Mouse (Mus musculus) cerebellum, adult 2 months (tissue): Measurements from ENCODE around the gene Ppa1. TPM values are rescaled to one million over a fixed set of nuclear protein-coding genes. Genes with fewer than 3 reads are reported as not detected.

Experiments
- DNase-seq, 2 experiments: peaks; one replicate each; pipeline ENCODE4 v3.0.0; 2021
- H3K27ac ChIP-seq: fragments of 200-500 bp; 2 replicates; pipeline ENCODE4 v1.5.1; 2012; ENCODE audit warnings: low read length, control low read depth, inconsistent platforms; ENCODE audit not compliant: insufficient read depth
- H3K27me3 ChIP-seq: fragments of 200-500 bp; 2 replicates; pipeline ENCODE4 v1.6.1; 2012; ENCODE audit warnings: inconsistent platforms, mild to moderate bottlenecking, low read length, moderate library complexity; ENCODE audit not compliant: control insufficient read depth, insufficient read depth
- H3K4me1 ChIP-seq: fragments of 200-500 bp; 2 replicates; pipeline ENCODE4 v1.6.1; 2011; ENCODE audit warnings: low read length; ENCODE audit not compliant: control insufficient read depth, insufficient read depth
- H3K4me3 ChIP-seq: fragments of 200-500 bp; replicated peaks from 2 replicates; pipeline ENCODE3; 2011; ENCODE audit warnings: mild to moderate bottlenecking, low read depth, low read length, control low read depth; ENCODE audit not compliant: insufficient read depth
- CTCF ChIP-seq: fragments of 200-500 bp; IDR thresholded peaks from 2 replicates; pipeline ENCODE4 v1.5.1; 2011; ENCODE audit warnings: low read depth, mild to moderate bottlenecking, control low read depth, low read length, moderate library complexity, borderline replicate concordance; ENCODE audit not compliant: insufficient read depth
- POLR2A ChIP-seq: fragments of 200-500 bp; IDR thresholded peaks from 2 replicates; pipeline ENCODE4 v1.6.1; 2011; ENCODE audit warnings: low read length, control low read depth, borderline replicate concordance; ENCODE audit not compliant: insufficient read depth
- WGBS: fragments of 180-500 bp; shearing (Covaris S2); methylation state at CpG from one replicate; pipeline ENCODE4 v1.1.7; 2018; 5-methylcytosine and 5-hydroxymethylcytosine counted together
- polyA plus RNA-seq: library from polyadenylated mRNA; depleted of rRNA; stranded (reverse); fragments of >200 nt; gene quantifications from 2 replicates; pipeline ENCODE4 v1.2.3, GENCODE M21; 2012

Ppa1 gene
- polyA plus RNA-seq, 1 experiment, result 127 TPM

- WGBS, result 74% methylated on average over 4 of the region's 4 CpGs
Observed at GRCm38 (mm10) chr10:61693563-61693962, 45.2 kb downstream of the Ppa1 start.

GRCm38 (mm10) chr10:61694870-61695670, 46.7 kb downstream of the Ppa1 start, which contains the start of gene Tysnd1:
TSS of gene Tysnd1 (plus strand) at chr10:61695514.
- Histone ChIP-seq H3K27ac (peak within 1 kb of the TSS; percentile 29; the same call in 1 of the 2 replicates), H3K4me1 (peaks cover 9% of the 10 kb centered on the region; the same call in 1 of the 2 replicates), H3K4me3 (peak within 1 kb of the TSS; percentile 87), H3K27me3 (no peaks in the 10 kb centered on the region)
- TF ChIP-seq CTCF (no peak), POLR2A (peak; percentile 81)
- WGBS, result 1% methylated on average over 42 of the region's 42 CpGs
- DNase-seq, result peak; percentile 97 to 98

More at GRCm38 (mm10) chr10:61693563-61693962, 45.2 kb downstream of the Ppa1 start:
- no peak for TF ChIP-seq POLR2A
- no peak for TF ChIP-seq CTCF
- DNase-seq, result no peak
- Histone ChIP-seq H3K27ac (no peak overlapping the region), H3K4me1 (peaks cover 9% of the 10 kb centered on the region; the same call in 1 of the 2 replicates), H3K27me3 (no peaks in the 10 kb centered on the region), H3K4me3 (no peak overlapping the region)

GRCm38 (mm10) chr10:61695703-61696559, 47.6 kb downstream of the Ppa1 start:
- under 1% methylated on average over 106 of the region's 111 CpGs for WGBS
- H3K27ac ChIP-seq, result 0 out of 2 replicates have a peak overlapping the region, but pooled peaks have one; percentile 1
- no peaks in the 10 kb centered on the region for H3K27me3 ChIP-seq
- TF ChIP-seq CTCF (no peak), POLR2A (no peak)
- H3K4me3 ChIP-seq, result peak overlapping the region; percentile 87
- no peak for DNase-seq
- H3K4me1 ChIP-seq, result peaks cover 9% of the 10 kb centered on the region; the same call in 1 of the 2 replicates

- no peak for TF ChIP-seq POLR2A
- TF ChIP-seq CTCF, result no peak
- WGBS, result 7% methylated on average over 19 of the region's 19 CpGs
Observed at GRCm38 (mm10) chr10:61696560-61696823, 48.1 kb downstream of the Ppa1 start.

GRCm38 (mm10) chr10:61697028-61697427, 48.7 kb downstream of the Ppa1 start:
- no peak for DNase-seq
- Histone ChIP-seq H3K4me3 (peak overlapping the region; percentile 32), H3K27me3 (no peaks in the 10 kb centered on the region), H3K27ac (no peak overlapping the region), H3K4me1 (peaks cover 9% of the 10 kb centered on the region; the same call in 1 of the 2 replicates)
- 87% methylated on average over 2 of the region's 2 CpGs for WGBS
- no peak for TF ChIP-seq POLR2A
- no peak for TF ChIP-seq CTCF

More at GRCm38 (mm10) chr10:61696560-61696823, 48.1 kb downstream of the Ppa1 start:
- Histone ChIP-seq H3K4me1 (peaks cover 9% of the 10 kb centered on the region; the same call in 1 of the 2 replicates), H3K27me3 (no peaks in the 10 kb centered on the region), H3K4me3 (peak overlapping the region; percentile 87), H3K27ac (no peak overlapping the region)
- DNase-seq, result peak; percentile 28 to 33

GRCm38 (mm10) chr10:61704663-61705062, 56.3 kb downstream of the Ppa1 start:
- Histone ChIP-seq H3K27me3 (no peaks in the 10 kb centered on the region), H3K27ac (no peak overlapping the region), H3K4me3 (no peak overlapping the region), H3K4me1 (no peaks in the 10 kb centered on the region)
- no peak for DNase-seq
- TF ChIP-seq CTCF, result no peak
- no peak for TF ChIP-seq POLR2A
- WGBS, result 17% methylated on average over 4 of the region's 4 CpGs

- Histone ChIP-seq H3K4me3 (no peak overlapping the region), H3K27ac (no peak overlapping the region), H3K4me1 (no peaks in the 10 kb centered on the region), H3K27me3 (no peaks in the 10 kb centered on the region)
- WGBS, result 63% methylated on average over 6 of the region's 6 CpGs
- no peak for DNase-seq
- no peak for TF ChIP-seq POLR2A
- no peak for TF ChIP-seq CTCF
Observed at GRCm38 (mm10) chr10:61706412-61707375, 58.3 kb downstream of the Ppa1 start.
